Mouse (Mus musculus) neutrophil, adult 83 days (primary cell): Measurements from ENCODE around the gene Zfp334. TPM values are rescaled to one million over a fixed set of nuclear protein-coding genes. Genes with fewer than 3 reads are reported as not detected.

Experiments used
- total RNA-seq, 2 experiments: library from RNA; stranded (reverse); gene quantifications; one replicate each; pipeline ENCODE4 v1.2.4; 2023

Zfp334 gene
- not detected for total RNA-seq

DNA sequence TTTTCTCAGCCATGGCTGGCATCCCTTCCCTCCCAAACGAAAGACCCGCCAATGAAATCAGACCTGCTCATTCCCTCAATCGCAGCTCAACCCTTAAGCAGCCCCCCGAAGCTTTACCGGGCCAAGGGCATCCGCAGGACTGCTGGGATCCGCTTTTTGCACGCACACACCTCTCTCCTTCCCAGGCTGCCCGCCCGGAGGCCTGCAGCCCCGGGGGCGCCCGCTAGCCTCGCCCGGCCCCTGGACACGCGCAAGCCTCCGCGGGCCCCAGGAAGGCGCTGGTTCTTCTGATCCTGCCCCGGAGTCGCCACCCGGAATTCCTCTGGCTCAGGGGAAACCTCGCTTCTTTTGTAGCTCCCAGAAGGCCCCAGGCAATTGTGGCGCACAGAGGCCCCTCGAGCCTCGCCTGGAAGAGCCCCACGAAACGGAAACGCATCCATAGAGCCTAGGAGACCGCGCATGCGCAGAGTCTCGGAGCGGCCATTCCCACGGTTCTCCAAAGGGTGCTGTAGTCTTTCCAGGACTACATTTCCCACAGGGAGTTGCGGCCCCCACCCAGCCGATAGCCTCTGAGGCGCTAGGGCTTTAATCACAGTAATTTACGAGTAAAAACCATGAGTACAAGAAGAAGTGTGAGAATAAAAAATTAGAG, at the start of gene Zfp334:
Zfp334 (minus strand) TSS at position 416 of the 652 bp plus-strand sequence.

DNA sequence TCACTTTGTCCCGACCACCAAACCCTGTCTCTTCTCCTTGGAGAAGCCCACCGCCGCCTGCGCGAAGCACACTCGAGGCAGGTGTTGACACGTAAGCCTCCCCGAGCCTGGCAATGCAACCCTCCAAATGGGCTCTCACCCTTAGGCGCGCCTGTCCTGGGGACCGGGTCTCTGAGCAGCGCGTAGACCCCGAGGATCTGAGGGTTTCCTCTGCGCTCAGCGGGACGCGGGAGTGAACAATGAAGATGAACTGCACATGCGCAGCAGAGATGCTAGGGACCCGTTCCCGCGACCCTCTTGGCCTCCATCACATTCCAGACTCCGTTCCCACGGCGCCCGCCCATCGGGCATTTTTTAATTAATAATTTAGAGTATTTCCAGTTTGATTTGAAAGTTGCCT, 19.6 kb downstream of the Zfp334 start, which contains the start of gene Zfp663:
Zfp663 (minus strand) TSS at position 234 of the 400 bp plus-strand sequence.

GRCm38 (mm10) chr2:165326304-165327190, 61.5 kb downstream of the Zfp334 start, which contains the start of gene Elmo2:
Gene Elmo2 (minus strand): TSS chr2:165326479.

Other genes with a start within 250 kb of the Zfp334 start
- gene Cdh22, start 153.4 kb downstream of the Zfp334 start, total RNA-seq: not detected
- gene Slc35c2, start 100.4 kb downstream of the Zfp334 start, total RNA-seq: 10 to 100 TPM; 84.7 to 87.3 TPM
- gene Elmo2, start 61.8 kb downstream of the Zfp334 start, total RNA-seq: 10 to 100 TPM; 66.2 to 67.8 TPM
- gene Zfp663, start 19.5 kb downstream of the Zfp334 start, total RNA-seq: not detected
- not detected for gene Ocstamp, start 12.1 kb upstream of the Zfp334 start, total RNA-seq
- under 1 TPM; 0.64 to 0.82 TPM for gene Slc13a3, start 85.0 kb upstream of the Zfp334 start, total RNA-seq
- gene Trp53rka, start 105.1 kb upstream of the Zfp334 start, total RNA-seq: 1 to 10 TPM; 6.6 to 7.0 TPM
- not detected for gene Slc2a10, start 115.5 kb upstream of the Zfp334 start, total RNA-seq
- under 1 TPM in 1 of 2 experiments, not detected in 1; 0.81 TPM for gene Eya2, start 206.8 kb upstream of the Zfp334 start, total RNA-seq